Mouse (Mus musculus) midbrain, embryonic 14.5 days (tissue): ENCODE results near the gene Gnai3. TPM values are rescaled to one million over a fixed set of nuclear protein-coding genes. Genes with fewer than 3 reads are reported as not detected.

Experiments used
- ATAC-seq: fragments of 200-750 bp; cut with Nextera tagmentation; 2 replicates; pipeline ENCODE4 v1.8.0; 2017; ENCODE audit warnings: moderate number of reproducible peaks, moderate library complexity; ENCODE audit not compliant: low FRiP score, low TSS enrichment
- DNase-seq: peaks from one replicate; pipeline ENCODE4 v3.0.0-alpha.2; 2015
- H3K27ac ChIP-seq: fragments of 300-500 bp; sonication (generic); replicated peaks from 2 replicates; pipeline ENCODE4 v1.5.1; 2014; ENCODE audit warnings: mild to moderate bottlenecking, low read depth, low read length, moderate library complexity
- H3K27me3 ChIP-seq: fragments of 300-500 bp; sonication (generic); 2 replicates; pipeline ENCODE4 v1.6.1; 2014; ENCODE audit warnings: low read length, control low read depth, mixed read lengths; ENCODE audit not compliant: control insufficient read depth, insufficient read depth
- H3K36me3 ChIP-seq: fragments of 300-500 bp; sonication (generic); 2 replicates; pipeline ENCODE4 v1.6.1; 2014; ENCODE audit warnings: low read length, control low read depth; ENCODE audit not compliant: control insufficient read depth, insufficient read depth
- H3K4me1 ChIP-seq: fragments of 300-500 bp; sonication (generic); 2 replicates; pipeline ENCODE4 v1.6.1; 2014; ENCODE audit warnings: mild to moderate bottlenecking, antibody characterized with exemption, low read length, control low read depth; ENCODE audit not compliant: control insufficient read depth, insufficient read depth
- H3K4me2 ChIP-seq: fragments of 300-500 bp; sonication (generic); 2 replicates; pipeline ENCODE4 v1.6.1; 2014; ENCODE audit warnings: mild to moderate bottlenecking, low read length, moderate library complexity
- H3K4me3 ChIP-seq: fragments of 300-500 bp; sonication (generic); replicated peaks from 2 replicates; pipeline ENCODE4 v1.5.1; 2014; ENCODE audit warnings: low read depth, low read length
- H3K9ac ChIP-seq: fragments of 300-500 bp; sonication (generic); replicated peaks from 2 replicates; pipeline ENCODE4 v1.6.1; 2014; ENCODE audit warnings: mild to moderate bottlenecking, low read length, moderate library complexity
- H3K9me3 ChIP-seq: fragments of 300-500 bp; sonication (generic); 2 replicates; pipeline ENCODE4 v1.6.1; 2016; ENCODE audit warnings: low read length, control low read depth, mixed read lengths; ENCODE audit not compliant: control insufficient read depth
- WGBS: fragments of 180-500 bp; shearing (Covaris S2); extraction: QIAGEN DNeasy Blood & Tissue Kit; methylation state at CpG from one replicate; pipeline ENCODE4 v1.1.7; 2014; 5-methylcytosine and 5-hydroxymethylcytosine counted together
- polyA plus RNA-seq: library from polyadenylated mRNA; unstranded; fragments of >200 nt; fragmentation: Nextera tagmentation; extraction: Ambion mirVana; gene quantifications from 2 replicates; pipeline ENCODE4 v1.2.1, GENCODE M21; 2014

Gnai3 gene
- polyA plus RNA-seq, 1 experiment from 2014 or later: 150 TPM

DNA sequence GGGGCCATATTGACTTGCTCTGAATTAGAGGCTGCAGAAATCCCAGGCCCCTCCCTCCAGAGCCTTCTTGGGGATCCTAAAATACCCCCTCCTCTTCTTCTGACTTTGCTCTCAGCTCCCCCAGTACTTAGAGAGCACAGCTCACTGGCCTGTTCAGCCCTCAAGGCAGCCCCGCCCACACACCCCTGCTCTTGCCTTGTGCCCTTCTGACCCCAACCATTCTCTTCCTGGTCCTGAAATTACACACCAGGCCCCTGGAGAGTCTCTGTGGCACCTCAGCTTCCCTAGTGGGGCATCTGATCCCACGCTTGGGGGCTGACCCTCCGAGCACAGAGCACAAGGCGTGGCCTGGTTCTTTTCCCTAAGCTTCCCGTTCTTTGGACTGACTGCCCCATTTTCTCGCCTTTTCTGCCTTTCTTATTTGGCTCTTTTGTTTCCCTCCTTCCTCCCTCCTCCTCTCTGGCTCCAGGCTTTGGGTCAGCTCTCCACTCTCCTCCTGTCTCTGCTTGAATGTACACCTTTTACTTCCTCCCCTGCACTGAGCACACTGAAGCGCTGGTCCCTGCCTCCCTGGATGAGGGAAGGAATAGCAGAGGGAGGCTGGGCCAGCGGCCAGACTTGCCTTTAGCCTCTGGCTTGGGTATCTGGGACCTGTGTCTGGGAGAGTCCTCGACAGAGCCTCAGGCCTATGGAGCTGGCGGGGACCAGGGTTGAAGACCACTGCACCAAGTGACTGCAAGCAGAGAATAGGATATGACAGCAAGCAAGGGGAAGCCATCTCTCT, 19.8 kb upstream of the Gnai3 start:
- Histone ChIP-seq H3K27me3 (no peaks in the 10 kb centered on the region), H3K9me3 (no peaks in the 10 kb centered on the region), H3K4me1 (peaks cover 13% of the 10 kb centered on the region), H3K9ac (no peak overlapping the region), H3K4me3 (no peak overlapping the region), H3K27ac (peak overlapping the region; percentile 74), H3K36me3 (no peaks in the 10 kb centered on the region), H3K4me2 (no peak overlapping the region)
- DNase-seq: no peak
- WGBS: 20% methylated on average over 10 of the region's 10 CpGs
- no peak for ATAC-seq

DNA sequence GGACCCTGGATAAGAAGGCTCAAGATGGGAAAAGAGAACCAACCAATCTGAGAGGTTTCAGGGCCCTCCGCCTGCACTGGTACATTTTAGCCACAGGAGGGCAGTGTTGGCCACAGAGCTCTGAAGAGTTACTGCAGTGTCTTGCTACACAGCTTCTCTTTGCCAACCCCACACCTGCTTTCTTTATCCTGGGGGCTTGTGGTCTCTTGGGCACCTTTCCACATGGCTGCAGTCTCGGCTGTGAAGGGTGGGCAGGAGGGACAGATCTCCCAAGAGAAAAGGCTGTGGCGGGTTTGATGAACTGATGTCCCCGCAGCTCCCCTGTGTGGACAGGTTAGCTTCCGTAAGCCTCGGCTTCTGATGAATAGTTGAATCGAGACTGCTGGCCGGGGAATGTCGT, 18.9 kb upstream of the Gnai3 start:
- 16% methylated on average over 9 of the region's 9 CpGs for WGBS
- Histone ChIP-seq H3K9me3 (no peaks in the 10 kb centered on the region), H3K4me1 (peaks cover 13% of the 10 kb centered on the region), H3K27ac (peak overlapping the region; percentile 16; the same call in 1 of the 2 replicates), H3K4me2 (peak overlapping the region; percentile 45), H3K36me3 (no peaks in the 10 kb centered on the region), H3K9ac (no peak overlapping the region; the same call in 1 of the 2 replicates), H3K4me3 (peak overlapping the region; percentile 16; the same call in 1 of the 2 replicates), H3K27me3 (no peaks in the 10 kb centered on the region)
- DNase-seq (peak; percentile 94), ATAC-seq (peak; percentile 66)

DNA sequence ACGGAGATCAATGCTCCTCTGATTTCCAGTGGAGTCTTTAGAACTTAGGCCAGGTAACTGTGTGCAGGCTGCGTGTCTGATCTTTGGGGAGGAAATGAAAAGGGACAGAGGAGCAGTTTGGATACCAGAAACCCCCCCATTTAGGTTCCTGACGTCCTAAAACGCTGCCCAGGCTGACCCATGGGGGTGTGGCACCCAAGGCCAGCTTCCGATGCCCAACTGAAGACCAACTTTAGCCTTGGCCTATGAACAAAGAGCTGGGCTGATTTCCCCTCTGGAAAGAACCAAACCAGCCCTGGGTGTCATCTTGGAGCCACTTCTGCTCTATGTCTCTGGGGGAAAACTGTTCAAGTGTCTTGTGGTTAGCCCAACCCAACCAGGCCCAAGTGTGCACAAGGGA, 18.1 kb upstream of the Gnai3 start:
- Histone ChIP-seq H3K27ac (no peak overlapping the region), H3K4me1 (peaks cover 13% of the 10 kb centered on the region), H3K9me3 (no peaks in the 10 kb centered on the region), H3K36me3 (no peaks in the 10 kb centered on the region), H3K4me2 (no peak overlapping the region), H3K27me3 (no peaks in the 10 kb centered on the region), H3K4me3 (no peak overlapping the region), H3K9ac (no peak overlapping the region)
- WGBS: 60% methylated on average over 5 of the region's 5 CpGs
- DNase-seq (no peak), ATAC-seq (no peak)

DNA sequence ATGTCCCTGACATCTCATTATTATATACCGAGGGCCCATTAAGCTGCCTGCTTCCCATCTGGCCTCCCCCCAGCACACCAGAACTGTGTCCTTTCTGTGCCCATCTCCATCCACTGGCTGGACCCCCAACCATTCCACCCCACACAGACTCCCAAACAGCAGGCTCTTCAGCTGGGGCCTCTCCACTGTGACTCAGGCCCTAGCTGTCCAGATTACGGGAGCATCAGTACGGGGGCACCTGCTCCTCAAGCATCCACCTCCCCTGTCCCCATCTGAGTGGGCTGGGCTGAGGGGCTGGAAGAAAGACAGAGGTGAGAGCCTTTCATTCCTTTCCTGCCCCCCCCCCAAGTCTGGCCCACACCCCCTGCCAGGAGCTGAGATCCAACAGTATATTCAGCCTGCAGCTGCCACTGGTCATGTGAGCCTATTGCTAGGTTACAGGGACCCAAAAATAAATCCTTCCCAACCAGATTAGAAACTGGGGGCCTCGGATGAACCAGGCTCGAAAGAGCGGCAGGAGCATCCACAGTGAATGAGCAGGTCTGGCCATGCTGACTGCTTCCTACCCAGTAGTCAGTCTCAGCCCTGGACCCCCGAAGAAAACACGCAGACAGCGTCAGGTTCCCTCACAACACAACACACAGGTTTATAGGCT, 12.6 kb upstream of the Gnai3 start:
- Histone ChIP-seq H3K9ac (peak overlapping the region; percentile 24; the same call in 1 of the 2 replicates), H3K27ac (peak overlapping the region; percentile 78), H3K36me3 (no peaks in the 10 kb centered on the region), H3K27me3 (no peaks in the 10 kb centered on the region), H3K9me3 (no peaks in the 10 kb centered on the region), H3K4me1 (peaks cover 10% of the 10 kb centered on the region), H3K4me3 (no peak overlapping the region), H3K4me2 (no peak overlapping the region)
- 31% methylated on average over 9 of the region's 9 CpGs for WGBS
- ATAC-seq (peak; percentile 65; the same call in 1 of the 2 replicates), DNase-seq (peak; percentile 55)

DNA sequence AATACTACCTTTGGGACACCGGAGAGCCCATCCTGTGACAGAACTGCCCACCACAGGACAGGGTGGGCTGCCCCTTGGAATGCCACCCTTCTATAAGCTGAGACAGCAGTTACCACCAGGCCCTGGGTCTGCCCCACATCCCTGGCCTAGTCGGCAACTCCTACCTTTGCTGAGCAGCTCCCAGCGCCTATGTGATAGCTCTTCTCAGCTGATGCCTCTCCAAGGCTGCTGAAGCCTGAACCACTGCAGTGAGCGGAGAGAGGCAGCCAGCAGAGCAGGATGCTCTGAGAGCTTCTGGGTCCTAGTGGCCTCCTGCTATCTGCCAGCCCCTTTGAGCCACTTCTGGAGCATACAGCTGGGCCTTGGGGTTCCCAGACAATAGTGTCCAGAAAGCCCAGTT, 8.7 kb upstream of the Gnai3 start, which contains the start of gene Gpr61:
TSS of gene Gpr61 (minus strand) at position 227 of the 400 bp plus-strand sequence.
- DNase-seq (peak; percentile 59), ATAC-seq (no peak)
- Histone ChIP-seq H3K27me3 (no peaks in the 10 kb centered on the region), H3K4me1 (peaks cover 10% of the 10 kb centered on the region), H3K27ac (peak within 1 kb of the TSS; percentile 37; the same call in 1 of the 2 replicates), H3K4me2 (peak within 1 kb of the TSS; percentile 47), H3K4me3 (peak within 1 kb of the TSS; percentile 21; the same call in 1 of the 2 replicates), H3K9me3 (no peaks in the 10 kb centered on the region), H3K9ac (peak within 1 kb of the TSS; percentile 48; the same call in 1 of the 2 replicates), H3K36me3 (no peaks in the 10 kb centered on the region)
- 42% methylated on average over 4 of the region's 4 CpGs for WGBS

DNA sequence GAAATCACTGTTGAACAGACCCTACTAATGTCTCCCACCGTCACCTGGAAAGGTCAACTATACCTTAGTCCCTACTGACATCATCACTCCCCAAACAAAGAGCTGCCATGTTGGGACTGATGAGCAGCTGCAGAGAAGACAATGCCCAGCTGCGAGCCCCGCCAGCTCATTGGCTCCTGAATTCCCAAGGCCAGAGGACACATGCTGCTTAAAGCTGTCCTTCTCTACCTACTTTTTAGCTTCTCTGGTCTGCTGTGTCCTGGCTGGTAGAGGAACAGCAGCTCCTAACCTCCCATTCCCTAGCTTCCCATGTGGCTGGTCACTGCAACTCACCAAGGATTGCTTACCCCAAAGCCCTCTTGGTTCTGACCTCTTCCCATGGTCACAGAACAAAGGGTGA, 6.3 kb upstream of the Gnai3 start:
- WGBS: 87% methylated on average over 3 of the region's 3 CpGs
- no peak overlapping the region for H3K9ac ChIP-seq
- H3K27ac ChIP-seq: no peak overlapping the region
- no peak overlapping the region for H3K4me2 ChIP-seq
- no peak overlapping the region for H3K4me3 ChIP-seq
- H3K4me1 ChIP-seq: no peaks in the 10 kb centered on the region
- ATAC-seq: no peak
- no peaks in the 10 kb centered on the region for H3K27me3 ChIP-seq
- no peaks in the 10 kb centered on the region for H3K9me3 ChIP-seq
- DNase-seq: no peak
- no peaks in the 10 kb centered on the region for H3K36me3 ChIP-seq

DNA sequence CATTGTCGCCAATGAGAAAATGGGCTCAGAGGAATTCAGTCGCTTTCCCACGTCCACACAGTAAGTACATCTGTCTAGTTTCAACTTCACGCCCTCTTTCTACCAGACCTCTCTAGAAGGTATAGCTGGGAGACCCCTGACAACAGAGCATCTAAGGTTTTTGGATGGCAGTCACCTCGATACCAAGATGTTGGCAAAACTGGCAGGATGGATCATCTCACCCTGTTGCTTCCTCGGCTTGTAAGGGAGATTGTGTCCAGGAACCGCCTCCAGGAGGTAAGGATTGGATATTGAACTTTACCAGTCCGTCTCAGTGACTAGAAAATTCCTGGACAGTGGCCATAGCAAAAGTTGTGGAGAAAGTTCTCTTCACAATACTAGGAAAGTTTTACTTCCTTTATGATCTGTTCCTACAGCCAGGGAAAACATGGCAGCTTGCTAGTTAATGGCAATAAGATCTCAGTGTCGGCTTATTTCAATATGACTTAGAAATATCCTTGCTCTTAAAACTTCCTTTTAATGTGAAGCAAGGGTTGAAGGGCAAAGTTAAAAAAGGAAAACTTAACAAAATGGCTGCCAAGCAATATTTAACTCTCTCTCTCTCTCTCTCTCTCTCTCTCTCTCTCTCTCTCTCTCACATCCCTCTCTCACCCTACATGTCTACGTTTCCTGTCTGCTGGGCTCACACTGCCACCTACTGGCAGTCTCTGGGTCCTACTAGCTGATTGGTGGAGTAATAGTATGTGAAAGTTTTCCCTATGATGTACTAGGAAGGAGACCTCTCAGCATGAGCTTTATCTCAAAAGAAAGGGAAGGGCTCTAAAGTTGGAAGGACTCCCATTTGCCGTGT, 1.7 kb upstream of the Gnai3 start:
- peak; percentile 93 for DNase-seq
- H3K4me2 ChIP-seq: 0 out of 2 replicates have a peak overlapping the region, but pooled peaks have one; percentile 17
- H3K4me3 ChIP-seq: no peak overlapping the region
- peak; percentile 48; the same call in 1 of the 2 replicates for ATAC-seq
- no peaks in the 10 kb centered on the region for H3K27me3 ChIP-seq
- 64% methylated on average over 11 of the region's 11 CpGs for WGBS
- H3K4me1 ChIP-seq: peaks cover 15% of the 10 kb centered on the region
- H3K9me3 ChIP-seq: no peaks in the 10 kb centered on the region
- H3K36me3 ChIP-seq: no peaks in the 10 kb centered on the region
- no peak overlapping the region for H3K9ac ChIP-seq
- no peak overlapping the region for H3K27ac ChIP-seq

DNA sequence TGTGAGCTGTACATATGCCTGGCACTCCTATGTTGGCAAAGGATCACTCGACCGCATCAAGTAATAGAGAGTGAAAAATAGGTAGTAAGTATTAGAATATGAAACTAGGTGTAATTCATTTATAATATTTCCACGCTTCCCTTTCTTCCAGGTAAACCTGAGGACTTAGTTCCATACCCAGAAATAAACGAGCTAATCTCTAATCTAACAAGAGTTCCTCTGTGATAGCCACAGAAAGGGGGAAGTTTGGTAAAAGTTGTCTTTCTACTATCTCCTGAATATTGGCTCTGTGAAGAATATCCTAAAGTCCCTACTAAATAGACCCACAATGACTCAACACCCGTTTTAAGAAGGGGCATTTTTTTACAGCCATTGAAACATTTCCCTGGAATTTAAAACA, 725 bp upstream of the Gnai3 start:
- Histone ChIP-seq H3K27me3 (no peaks in the 10 kb centered on the region), H3K9me3 (no peaks in the 10 kb centered on the region), H3K36me3 (no peaks in the 10 kb centered on the region), H3K4me1 (peaks cover 15% of the 10 kb centered on the region), H3K27ac (peak overlapping the region; percentile 93; the same call in 1 of the 2 replicates), H3K4me3 (peak overlapping the region; percentile 98), H3K9ac (peak overlapping the region; percentile 86), H3K4me2 (peak overlapping the region; percentile 85)
- ATAC-seq (no peak), DNase-seq (no peak)
- WGBS: 61% methylated on average over 5 of the region's 5 CpGs
